Mouse (Mus musculus) adrenal gland, postnatal 4 days (tissue): Measurements from ENCODE around the gene Sergef. TPM values are rescaled to one million over a fixed set of nuclear protein-coding genes. Genes with fewer than 3 reads are reported as not detected.

Experiments
- DNase-seq, 2 experiments: peaks; one replicate each; pipeline ENCODE4 v3.0.0; 2021 to 2022; ENCODE audit warnings: low spot score in 2 of 2, mixed read lengths in 2 of 2
- total RNA-seq, 2 experiments: library from RNA; stranded (reverse); gene quantifications; 2 replicates each; pipeline ENCODE4 v1.2.3; 2021

Gene Sergef
- total RNA-seq, 2 experiments from 2014 or later, result 19.0 to 26.5 TPM

GRCm38 (mm10) chr7:46413959-46414725 is 225.5 kb downstream of the Sergef start:
- DNase-seq, result no peak

- no peak for DNase-seq
These were observed 226.8 kb downstream of the Sergef start for GRCm38 (mm10) chr7:46412823-46413222.

- DNase-seq, result no peak
These were observed 228.9 kb downstream of the Sergef start for GRCm38 (mm10) chr7:46410727-46411126.

- DNase-seq, result no peak
These were observed 230.3 kb downstream of the Sergef start for GRCm38 (mm10) chr7:46409204-46409789.

GRCm38 (mm10) chr7:46408606-46409005 is 231.0 kb downstream of the Sergef start:
- no peak for DNase-seq

GRCm38 (mm10) chr7:46404756-46405155 is 234.9 kb downstream of the Sergef start:
- DNase-seq, result no peak

- no peak for DNase-seq
These were observed 235.8 kb downstream of the Sergef start for GRCm38 (mm10) chr7:46403616-46404485.

GRCm38 (mm10) chr7:46401371-46402180 is 238.0 kb downstream of the Sergef start:
- DNase-seq, result no peak

GRCm38 (mm10) chr7:46400346-46400745 is 239.3 kb downstream of the Sergef start:
- no peak for DNase-seq

- DNase-seq, result no peak
These were observed 239.9 kb downstream of the Sergef start for GRCm38 (mm10) chr7:46399676-46400075.

GRCm38 (mm10) chr7:46398612-46399011 is 241.0 kb downstream of the Sergef start:
- no peak for DNase-seq

GRCm38 (mm10) chr7:46397732-46398333 is 241.8 kb downstream of the Sergef start:
- DNase-seq, result no peak

- no peak for DNase-seq
These were observed 242.5 kb downstream of the Sergef start for GRCm38 (mm10) chr7:46396928-46397731.

GRCm38 (mm10) chr7:46396231-46396927 is 243.2 kb downstream of the Sergef start, which contains the start of gene Kcnc1:
Gene Kcnc1, plus strand, starts transcription at chr7:46396497.
- peak; percentile 64 to 77 for DNase-seq

- no peak for DNase-seq
These were observed 244.0 kb downstream of the Sergef start for GRCm38 (mm10) chr7:46395571-46395970.

GRCm38 (mm10) chr7:46394933-46395332 is 244.7 kb downstream of the Sergef start:
- no peak for DNase-seq

GRCm38 (mm10) chr7:46393718-46394511 is 245.7 kb downstream of the Sergef start:
- DNase-seq, result no peak
